Mouse (Mus musculus) hindbrain, embryonic 12.5 days (tissue): ENCODE results near the gene Tsnax. TPM values are rescaled to one million over a fixed set of nuclear protein-coding genes. Genes with fewer than 3 reads are reported as not detected.

Experiments
- ATAC-seq: fragments of 200-750 bp; cut with Nextera tagmentation; 2 replicates; pipeline ENCODE4 v1.8.0; 2017; ENCODE audit warnings: moderate TSS enrichment; ENCODE audit not compliant: low FRiP score
- H3K27ac ChIP-seq: fragments of 300-500 bp; sonication (generic); 2 replicates; pipeline ENCODE4 v1.5.1; 2016; ENCODE audit warnings: mild to moderate bottlenecking
- H3K27me3 ChIP-seq: fragments of 300-500 bp; sonication (generic); 2 replicates; pipeline ENCODE4 v1.6.1; 2016; ENCODE audit warnings: mild to moderate bottlenecking
- H3K36me3 ChIP-seq: fragments of 300-500 bp; sonication (generic); 2 replicates; pipeline ENCODE4 v1.6.1; 2016; ENCODE audit warnings: mild to moderate bottlenecking
- H3K4me1 ChIP-seq: fragments of 300-500 bp; sonication (generic); 2 replicates; pipeline ENCODE4 v1.6.1; 2016
- H3K4me2 ChIP-seq: fragments of 300-500 bp; sonication (generic); replicated peaks from 2 replicates; pipeline ENCODE4 v1.6.1; 2016; ENCODE audit warnings: mild to moderate bottlenecking
- H3K4me3 ChIP-seq: fragments of 300-500 bp; sonication (generic); 2 replicates; pipeline ENCODE4 v1.5.1; 2016; ENCODE audit warnings: mild to moderate bottlenecking
- H3K9ac ChIP-seq: fragments of 300-500 bp; sonication (generic); 2 replicates; pipeline ENCODE4 v1.6.1; 2016; ENCODE audit warnings: mild to moderate bottlenecking, moderate library complexity
- H3K9me3 ChIP-seq: fragments of 300-500 bp; sonication (generic); replicated peaks from 2 replicates; pipeline ENCODE4 v1.6.1; 2016; ENCODE audit warnings: mild to moderate bottlenecking
- WGBS: fragments of 180-500 bp; shearing (Covaris S2); methylation state at CpG from one replicate; pipeline ENCODE4 v1.1.7; 2016; 5-methylcytosine and 5-hydroxymethylcytosine counted together
- polyA plus RNA-seq: library from polyadenylated mRNA; unstranded; fragments of >200 nt; fragmentation: Nextera tagmentation; extraction: Ambion mirVana; gene quantifications from 2 replicates; pipeline ENCODE4 v1.2.1, GENCODE M21; 2016

The Tsnax gene
- polyA plus RNA-seq, 1 experiment from 2014 or later: 141 TPM

GRCm38 (mm10) chr8:124995776-124996175 lies 17.0 kb upstream of the Tsnax start:
- ATAC-seq: no peak
- Histone ChIP-seq H3K4me3 (no peak overlapping the region), H3K4me2 (no peak overlapping the region), H3K9me3 (peaks cover 14% of the 10 kb centered on the region; the same call in 1 of the 2 replicates), H3K27me3 (no peaks in the 10 kb centered on the region), H3K36me3 (no peaks in the 10 kb centered on the region), H3K9ac (no peak overlapping the region), H3K4me1 (no peaks in the 10 kb centered on the region), H3K27ac (no peak overlapping the region)
- WGBS: 80% methylated on average over 2 of the region's 2 CpGs

GRCm38 (mm10) chr8:125024085-125024484 lies 11.3 kb downstream of the Tsnax start:
- no peak for ATAC-seq
- H3K27me3 ChIP-seq: no peaks in the 10 kb centered on the region
- H3K4me1 ChIP-seq: no peaks in the 10 kb centered on the region
- H3K27ac ChIP-seq: no peak overlapping the region
- H3K4me3 ChIP-seq: no peak overlapping the region
- H3K36me3 ChIP-seq: peaks cover 59% of the 10 kb centered on the region
- no peaks in the 10 kb centered on the region for H3K9me3 ChIP-seq
- no peak overlapping the region for H3K9ac ChIP-seq
- WGBS: 91% methylated on average over 8 of the region's 8 CpGs
- H3K4me2 ChIP-seq: no peak overlapping the region

- Histone ChIP-seq H3K4me3 (no peak overlapping the region), H3K4me2 (no peak overlapping the region), H3K9me3 (no peaks in the 10 kb centered on the region), H3K36me3 (peaks cover 78% of the 10 kb centered on the region), H3K4me1 (no peaks in the 10 kb centered on the region), H3K27ac (no peak overlapping the region), H3K9ac (no peak overlapping the region), H3K27me3 (no peaks in the 10 kb centered on the region)
- 82% methylated on average over 3 of the region's 3 CpGs for WGBS
- ATAC-seq: no peak
Observed at GRCm38 (mm10) chr8:125027211-125027610, 14.4 kb downstream of the Tsnax start.

- peaks cover 86% of the 10 kb centered on the region for H3K36me3 ChIP-seq
Observed at GRCm38 (mm10) chr8:125028841-125029240, 16.0 kb downstream of the Tsnax start.

GRCm38 (mm10) chr8:125031276-125031675 lies 18.5 kb downstream of the Tsnax start:
- no peak for ATAC-seq
- Histone ChIP-seq H3K4me3 (no peak overlapping the region), H3K4me2 (no peak overlapping the region), H3K27ac (no peak overlapping the region), H3K36me3 (peaks cover 68% of the 10 kb centered on the region), H3K4me1 (no peaks in the 10 kb centered on the region; the same call in 1 of the 2 replicates), H3K9me3 (no peaks in the 10 kb centered on the region), H3K9ac (no peak overlapping the region), H3K27me3 (no peaks in the 10 kb centered on the region)
- 84% methylated on average over 5 of the region's 5 CpGs for WGBS

More at GRCm38 (mm10) chr8:125028841-125029240, 16.0 kb downstream of the Tsnax start:
- Histone ChIP-seq H3K4me3 (no peak overlapping the region), H3K4me1 (no peaks in the 10 kb centered on the region), H3K27ac (no peak overlapping the region), H3K9me3 (no peaks in the 10 kb centered on the region), H3K9ac (no peak overlapping the region), H3K27me3 (no peaks in the 10 kb centered on the region), H3K4me2 (no peak overlapping the region)
- 95% methylated on average over 5 of the region's 5 CpGs for WGBS
- ATAC-seq: no peak

- H3K4me3 ChIP-seq: no peak overlapping the region
- H3K27ac ChIP-seq: peak overlapping the region; percentile 31; the same call in 1 of the 2 replicates
- ATAC-seq: peak; percentile 77
- H3K4me1 ChIP-seq: peaks cover 3% of the 10 kb centered on the region; the same call in 1 of the 2 replicates
- H3K9me3 ChIP-seq: no peaks in the 10 kb centered on the region
- no peak overlapping the region for H3K9ac ChIP-seq
- no peaks in the 10 kb centered on the region for H3K27me3 ChIP-seq
- peaks cover 63% of the 10 kb centered on the region for H3K36me3 ChIP-seq
- WGBS: 26% methylated on average over 8 of the region's 8 CpGs
- no peak overlapping the region for H3K4me2 ChIP-seq
Observed at GRCm38 (mm10) chr8:125034669-125035068, 21.9 kb downstream of the Tsnax start.

GRCm38 (mm10) chr8:125037081-125037480 lies 24.3 kb downstream of the Tsnax start:
- no peaks in the 10 kb centered on the region for H3K27me3 ChIP-seq
- no peak overlapping the region for H3K9ac ChIP-seq
- WGBS: 79% methylated on average over 7 of the region's 7 CpGs
- no peaks in the 10 kb centered on the region for H3K9me3 ChIP-seq
- no peak for ATAC-seq
- H3K4me1 ChIP-seq: peaks cover 3% of the 10 kb centered on the region; the same call in 1 of the 2 replicates
- no peak overlapping the region for H3K4me3 ChIP-seq
- H3K36me3 ChIP-seq: peaks cover 52% of the 10 kb centered on the region
- H3K27ac ChIP-seq: no peak overlapping the region
- H3K4me2 ChIP-seq: no peak overlapping the region

- Histone ChIP-seq H3K27me3 (no peaks in the 10 kb centered on the region), H3K27ac (no peak overlapping the region), H3K9ac (no peak overlapping the region), H3K4me2 (no peak overlapping the region), H3K36me3 (peaks cover 40% of the 10 kb centered on the region), H3K9me3 (no peaks in the 10 kb centered on the region), H3K4me1 (peaks cover 9% of the 10 kb centered on the region), H3K4me3 (no peak overlapping the region)
- WGBS: 83% methylated on average over 15 of the region's 15 CpGs
- ATAC-seq: no peak
Observed at GRCm38 (mm10) chr8:125038731-125039130, 25.9 kb downstream of the Tsnax start.

GRCm38 (mm10) chr8:125040587-125041375 lies 28.0 kb downstream of the Tsnax start:
- no peaks in the 10 kb centered on the region for H3K27me3 ChIP-seq
- H3K4me2 ChIP-seq: no peak overlapping the region
- no peak overlapping the region for H3K27ac ChIP-seq
- no peaks in the 10 kb centered on the region for H3K9me3 ChIP-seq
- no peak for ATAC-seq
- H3K4me3 ChIP-seq: no peak overlapping the region
- WGBS: 69% methylated on average over 15 of the region's 15 CpGs
- no peak overlapping the region for H3K9ac ChIP-seq
- peaks cover 9% of the 10 kb centered on the region; the same call in 1 of the 2 replicates for H3K4me1 ChIP-seq
- H3K36me3 ChIP-seq: peaks cover 35% of the 10 kb centered on the region

- Histone ChIP-seq H3K9ac (no peak overlapping the region), H3K4me2 (no peak overlapping the region), H3K27ac (no peak overlapping the region), H3K27me3 (no peaks in the 10 kb centered on the region), H3K4me3 (no peak overlapping the region), H3K9me3 (no peaks in the 10 kb centered on the region), H3K36me3 (peaks cover 35% of the 10 kb centered on the region), H3K4me1 (peaks cover 9% of the 10 kb centered on the region; the same call in 1 of the 2 replicates)
- WGBS: 67% methylated on average over 2 of the region's 2 CpGs
- ATAC-seq: no peak
Observed at GRCm38 (mm10) chr8:125041496-125041895, 28.7 kb downstream of the Tsnax start.

GRCm38 (mm10) chr8:125043394-125043793 lies 30.6 kb downstream of the Tsnax start:
- no peak overlapping the region for H3K27ac ChIP-seq
- 72% methylated on average over 7 of the region's 7 CpGs for WGBS
- no peaks in the 10 kb centered on the region for H3K27me3 ChIP-seq
- no peak overlapping the region for H3K9ac ChIP-seq
- ATAC-seq: no peak
- H3K4me2 ChIP-seq: no peak overlapping the region
- no peak overlapping the region for H3K4me3 ChIP-seq
- no peaks in the 10 kb centered on the region for H3K9me3 ChIP-seq
- peaks cover 22% of the 10 kb centered on the region for H3K36me3 ChIP-seq
- peaks cover 6% of the 10 kb centered on the region; the same call in 1 of the 2 replicates for H3K4me1 ChIP-seq

- Histone ChIP-seq H3K27me3 (no peaks in the 10 kb centered on the region), H3K27ac (no peak overlapping the region), H3K9me3 (no peaks in the 10 kb centered on the region), H3K4me2 (no peak overlapping the region), H3K4me1 (peaks cover 6% of the 10 kb centered on the region; the same call in 1 of the 2 replicates), H3K4me3 (no peak overlapping the region), H3K9ac (no peak overlapping the region), H3K36me3 (peaks cover 18% of the 10 kb centered on the region)
- no peak for ATAC-seq
- WGBS: 44% methylated on average over 9 of the region's 9 CpGs
Observed at GRCm38 (mm10) chr8:125043935-125044334, 31.1 kb downstream of the Tsnax start.

GRCm38 (mm10) chr8:125045760-125046159 lies 33.0 kb downstream of the Tsnax start:
- Histone ChIP-seq H3K27ac (no peak overlapping the region), H3K4me3 (no peak overlapping the region), H3K4me2 (no peak overlapping the region), H3K4me1 (peaks cover 6% of the 10 kb centered on the region; the same call in 1 of the 2 replicates), H3K9ac (no peak overlapping the region), H3K27me3 (no peaks in the 10 kb centered on the region), H3K9me3 (no peaks in the 10 kb centered on the region), H3K36me3 (0 out of 2 replicates have a peak, but pooled peaks cover under 1% of the 10 kb centered on the region)
- WGBS: 85% methylated on average over 1 of the region's 1 CpGs
- ATAC-seq: no peak
